Mouse (Mus musculus): ENCODE data around the gene Fryl.

- TF ChIP-seq POLR2A (IDR thresholded peaks at IDR 0.05; ENCODE audit: insufficient read length, low read depth) (no peak), MAX (IDR thresholded peaks at IDR 0.05; ENCODE audit: low read depth) (no peak), TCF12 (IDR thresholded peaks at IDR 0.05; ENCODE audit: insufficient read depth, poor library complexity, severe bottlenecking) (no peak), MYOD1 (IDR thresholded peaks at IDR 0.05; ENCODE audit: control insufficient read depth in 1 of 3, insufficient read length in 2 of 3, low read depth in 2 of 3) (no peak), TCF3 (IDR thresholded peaks at IDR 0.05; ENCODE audit: insufficient read length, low read depth) (no peak), MYOG (IDR thresholded peaks at IDR 0.05; ENCODE audit: control insufficient read depth in 1 of 3, insufficient read depth in 1 of 3, insufficient read length in 2 of 3, low read depth in 2 of 3) (no peak), E2F4 (IDR thresholded peaks at IDR 0.05; ENCODE audit: insufficient read depth) (no peak), POLR2AphosphoS2 (IDR thresholded peaks at IDR 0.05; ENCODE audit: insufficient read length, low read depth) (no peak)
Measured at GRCm38 (mm10) chr5:73212446-73212845, 44.0 kb downstream of the Fryl start.

Data from myocyte (in vitro differentiated cells).